Mouse (Mus musculus): ENCODE measurements around the gene Rpl36al. TPM values are rescaled to one million over a fixed set of nuclear protein-coding genes. Genes with fewer than 3 reads are reported as not detected.
"Not testable (repeated sequence)": the region's sequence is repeated elsewhere in the genome, so short reads cannot be mapped to it uniquely, and the experiment has no call there.

The Rpl36al gene
- polyA plus RNA-seq, 1 experiment from 2014 or later = 542 TPM

DNA sequence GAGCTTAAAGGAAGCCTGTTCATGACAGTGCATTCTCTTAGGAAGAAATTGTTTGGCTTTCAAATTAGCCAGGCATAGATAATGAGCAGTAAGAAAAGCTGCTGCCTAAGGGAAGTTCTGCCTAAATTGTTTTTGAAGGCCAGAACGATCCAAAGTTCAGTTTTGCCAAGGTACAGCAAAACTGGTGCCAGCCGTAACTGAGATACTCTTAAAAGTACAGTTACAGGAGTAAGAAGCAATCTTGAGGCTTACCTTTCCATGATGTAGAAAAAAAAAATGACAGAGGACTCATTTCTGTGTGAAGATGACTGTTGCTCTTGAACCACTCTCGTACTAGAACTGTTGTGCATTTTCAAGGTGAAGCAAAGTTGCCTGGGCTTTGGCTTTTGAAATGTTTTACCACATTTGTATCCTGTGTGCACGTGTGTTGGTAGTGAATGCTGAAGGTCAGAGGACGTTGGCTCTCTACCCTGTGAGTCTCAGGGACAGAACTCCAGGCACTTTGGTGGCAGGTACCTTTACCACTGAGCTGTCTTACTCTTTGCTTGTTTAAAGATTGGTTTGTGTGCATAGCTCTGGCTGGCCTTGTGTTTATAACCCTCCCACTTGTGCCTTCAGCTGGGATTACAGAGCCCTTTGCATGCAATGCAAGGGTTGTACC lies 3.1 kb upstream of the Rpl36al start:
- WGBS = 80% methylated on average over 5 of the region's 5 CpGs
- no peak for DNase-seq (ENCODE audit: low spot score)
- peaks cover 53% of the 10 kb centered on the region for H3K36me3 ChIP-seq
- H3K27ac ChIP-seq (replicated peaks) = no peak overlapping the region
- H3K27me3 ChIP-seq (ENCODE audit: low read depth, poor library complexity, severe bottlenecking) = no peaks in the 10 kb centered on the region
- peaks cover 33% of the 10 kb centered on the region for H3K4me1 ChIP-seq
- no peaks in the 10 kb centered on the region; the same call in 1 of the 2 replicates for H3K9me3 ChIP-seq (replicated peaks)
- H3K4me3 ChIP-seq = no peak overlapping the region

GRCm38 (mm10) chr12:69185371-69185770 lies 1.5 kb upstream of the Rpl36al start:
- Histone ChIP-seq H3K4me1 (peaks cover 33% of the 10 kb centered on the region), H3K4me3 (peak overlapping the region; percentile 87), H3K27me3 (ENCODE audit: low read depth, poor library complexity, severe bottlenecking) (no peaks in the 10 kb centered on the region), H3K36me3 (peaks cover 50% of the 10 kb centered on the region), H3K9me3 (replicated peaks) (no peaks in the 10 kb centered on the region), H3K27ac (replicated peaks) (peak overlapping the region; percentile 94; the same call in 1 of the 2 replicates)
- DNase-seq (ENCODE audit: low spot score) = no peak
- 87% methylated on average over 7 of the region's 7 CpGs for WGBS

- H3K4me3 ChIP-seq = peak overlapping the region; percentile 87
- DNase-seq (ENCODE audit: low spot score) = peak; percentile 69
- WGBS = 3% methylated on average over 86 of the region's 86 CpGs
- H3K27ac ChIP-seq (replicated peaks) = peak overlapping the region; percentile 94
- peaks cover 33% of the 10 kb centered on the region for H3K4me1 ChIP-seq
- H3K9me3 ChIP-seq (replicated peaks) = no peaks in the 10 kb centered on the region
- H3K27me3 ChIP-seq (ENCODE audit: low read depth, poor library complexity, severe bottlenecking) = no peaks in the 10 kb centered on the region
- H3K36me3 ChIP-seq = peaks cover 45% of the 10 kb centered on the region
Measured at GRCm38 (mm10) chr12:69184342-69185295, 736 bp upstream of the Rpl36al start.

DNA sequence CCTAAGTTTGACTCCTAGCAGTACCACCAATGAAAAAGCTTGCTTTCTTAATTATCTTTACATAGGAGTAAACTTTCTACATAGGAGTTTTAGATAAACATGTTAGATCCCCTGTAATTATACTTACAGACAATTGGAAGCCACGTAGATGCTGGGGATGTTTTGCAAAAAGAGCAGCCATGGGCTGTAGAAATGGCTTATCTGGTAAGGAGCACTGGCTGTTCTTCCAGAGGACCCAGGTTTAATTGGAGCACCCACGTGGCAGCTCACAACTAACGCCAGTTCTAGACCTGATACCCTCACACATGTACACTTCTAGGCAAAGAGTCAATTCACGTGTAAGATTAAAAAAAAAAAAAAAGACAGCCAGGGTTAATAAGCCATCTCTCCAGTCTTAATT lies 2.1 kb downstream of the Rpl36al start:
- H3K36me3 ChIP-seq = peaks cover 49% of the 10 kb centered on the region
- H3K27ac ChIP-seq (replicated peaks) = no peak overlapping the region
- 93% methylated on average over 4 of the region's 4 CpGs for WGBS

GRCm38 (mm10) chr12:69179371-69179770 lies 4.5 kb downstream of the Rpl36al start:
- WGBS = 82% methylated on average over 12 of the region's 12 CpGs
- no peaks in the 10 kb centered on the region for H3K27me3 ChIP-seq (ENCODE audit: low read depth, poor library complexity, severe bottlenecking)
- H3K4me3 ChIP-seq = no peak overlapping the region
- peaks cover 5% of the 10 kb centered on the region for H3K4me1 ChIP-seq
- no peaks in the 10 kb centered on the region for H3K9me3 ChIP-seq (replicated peaks)
- no peak overlapping the region for H3K27ac ChIP-seq (replicated peaks)
- peaks cover 72% of the 10 kb centered on the region for H3K36me3 ChIP-seq
- no peak for DNase-seq (ENCODE audit: low spot score)

More for the DNA sequence above, 2.1 kb downstream of the Rpl36al start:
- peaks cover 27% of the 10 kb centered on the region for H3K4me1 ChIP-seq
- no peak overlapping the region for H3K4me3 ChIP-seq
- no peak for DNase-seq (ENCODE audit: low spot score)
- H3K9me3 ChIP-seq (replicated peaks) = no peaks in the 10 kb centered on the region
- no peaks in the 10 kb centered on the region for H3K27me3 ChIP-seq (ENCODE audit: low read depth, poor library complexity, severe bottlenecking)

GRCm38 (mm10) chr12:69177526-69177925 lies 6.4 kb downstream of the Rpl36al start:
- H3K36me3 ChIP-seq = peaks cover 90% of the 10 kb centered on the region
- H3K27ac ChIP-seq (replicated peaks) = no peak overlapping the region
- no peaks in the 10 kb centered on the region for H3K27me3 ChIP-seq (ENCODE audit: low read depth, poor library complexity, severe bottlenecking)
- DNase-seq (ENCODE audit: low spot score) = no peak
- H3K4me3 ChIP-seq = no peak overlapping the region
- no peaks in the 10 kb centered on the region for H3K9me3 ChIP-seq (replicated peaks)
- 87% methylated on average over 3 of the region's 3 CpGs for WGBS
- no peaks in the 10 kb centered on the region for H3K4me1 ChIP-seq

- WGBS = 95% methylated on average over 3 of the region's 3 CpGs
- Histone ChIP-seq H3K4me3 (no peak overlapping the region), H3K9me3 (replicated peaks) (no peaks in the 10 kb centered on the region)
Measured at GRCm38 (mm10) chr12:69175975-69176374, 7.9 kb downstream of the Rpl36al start.

GRCm38 (mm10) chr12:69171307-69171706 lies 12.6 kb downstream of the Rpl36al start:
- Histone ChIP-seq H3K4me3 (no peak overlapping the region), H3K27ac (replicated peaks) (no peak overlapping the region), H3K27me3 (ENCODE audit: low read depth, poor library complexity, severe bottlenecking) (no peaks in the 10 kb centered on the region), H3K9me3 (replicated peaks) (no peaks in the 10 kb centered on the region), H3K36me3 (peaks cover 45% of the 10 kb centered on the region), H3K4me1 (peaks cover 22% of the 10 kb centered on the region)
- WGBS = 94% methylated on average over 2 of the region's 2 CpGs
- no peak for DNase-seq (ENCODE audit: low spot score)

More at GRCm38 (mm10) chr12:69175975-69176374, 7.9 kb downstream of the Rpl36al start:
- Histone ChIP-seq H3K27me3 (ENCODE audit: low read depth, poor library complexity, severe bottlenecking) (no peaks in the 10 kb centered on the region), H3K4me1 (no peaks in the 10 kb centered on the region), H3K27ac (replicated peaks) (no peak overlapping the region), H3K36me3 (peaks cover 82% of the 10 kb centered on the region)
- no peak for DNase-seq (ENCODE audit: low spot score)

DNA sequence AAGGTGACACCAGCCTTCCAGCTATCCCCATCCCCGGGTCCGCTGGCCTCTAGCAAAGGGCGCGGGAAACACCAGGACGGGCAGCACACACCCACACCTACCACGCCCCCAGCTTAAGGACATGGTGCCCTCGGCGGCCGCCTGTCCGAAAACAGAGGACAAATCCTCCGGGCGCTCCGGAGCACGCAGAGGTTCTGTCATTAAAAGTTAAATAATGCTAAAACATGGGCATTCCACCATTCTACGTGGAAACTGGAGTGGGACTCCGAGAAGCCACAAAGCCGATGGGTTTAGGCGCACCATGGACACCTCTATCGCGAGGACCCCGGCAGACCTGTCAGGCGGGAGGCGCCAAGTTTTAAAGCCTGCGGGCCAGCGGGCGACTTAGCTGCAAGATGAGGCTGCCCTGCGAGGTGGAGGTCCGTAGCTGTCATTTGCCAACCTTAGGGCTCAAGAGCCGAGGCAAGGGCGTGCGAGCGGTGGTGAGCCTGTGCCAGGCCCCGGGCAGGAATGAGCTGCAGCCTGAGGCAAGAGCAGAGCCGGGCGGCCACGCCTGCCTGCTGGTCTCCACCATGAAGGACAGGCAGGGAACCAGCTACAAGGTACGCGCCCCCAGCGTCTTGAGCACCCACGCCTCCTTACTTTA lies 15.3 kb downstream of the Rpl36al start, which contains the start of gene Lrr1:
TSS of gene Lrr1 (plus strand) at position 354 of the 646 bp plus-strand sequence.
- H3K4me3 ChIP-seq = peak within 1 kb of the TSS; percentile 93
- WGBS = under 1% methylated on average over 40 of the region's 40 CpGs
- peaks cover 18% of the 10 kb centered on the region for H3K36me3 ChIP-seq
- H3K27ac ChIP-seq (replicated peaks) = peak within 1 kb of the TSS; percentile 99
- H3K4me1 ChIP-seq = peaks cover 22% of the 10 kb centered on the region
- DNase-seq (ENCODE audit: low spot score) = peak; percentile 87
- H3K9me3 ChIP-seq (replicated peaks) = no peaks in the 10 kb centered on the region
- H3K27me3 ChIP-seq (ENCODE audit: low read depth, poor library complexity, severe bottlenecking) = no peaks in the 10 kb centered on the region

DNA sequence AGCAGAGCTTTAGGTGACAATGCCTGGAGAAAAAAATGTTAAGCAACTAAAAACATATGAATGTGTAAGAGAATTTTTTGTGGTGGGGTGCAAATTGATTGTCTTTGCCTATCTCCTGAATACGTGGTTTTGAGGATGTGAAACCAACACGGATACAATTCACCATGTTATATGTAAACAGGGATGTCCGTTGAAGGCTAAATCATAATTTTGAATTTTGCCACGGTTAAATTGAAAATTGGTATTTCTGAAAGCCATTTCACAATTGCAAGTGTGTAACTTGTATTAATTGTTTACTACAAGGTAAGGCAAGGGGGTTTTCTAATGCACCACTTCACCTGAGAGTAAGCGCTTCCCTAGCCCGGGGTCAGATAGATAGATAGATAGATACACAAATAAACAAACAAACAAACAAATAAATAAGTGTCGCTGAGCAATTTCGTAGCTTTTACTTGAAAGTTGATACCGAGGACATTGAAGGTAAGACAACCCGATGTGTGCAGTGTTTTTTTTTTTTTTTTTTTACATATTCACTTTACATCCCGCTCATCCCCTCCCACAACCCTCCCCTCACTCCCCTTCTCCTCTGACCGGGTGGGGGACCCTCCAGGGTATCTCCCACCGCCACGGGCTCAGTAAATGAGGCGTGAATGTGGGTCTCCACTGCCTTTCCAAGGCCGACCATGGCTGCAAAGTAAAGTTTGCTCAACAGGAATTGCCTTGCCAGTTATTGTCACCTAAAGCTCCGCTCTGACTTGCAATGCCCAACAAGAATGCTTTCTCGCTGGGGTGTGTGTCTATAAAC lies 16.0 kb downstream of the Rpl36al start:
- H3K27ac ChIP-seq (replicated peaks) = peak overlapping the region; percentile 99
- peak overlapping the region; percentile 93 for H3K4me3 ChIP-seq
- WGBS = 7% methylated on average over 18 of the region's 18 CpGs
- H3K36me3 ChIP-seq = peaks cover 11% of the 10 kb centered on the region
- DNase-seq (ENCODE audit: low spot score) = no peak
- no peaks in the 10 kb centered on the region for H3K9me3 ChIP-seq (replicated peaks)
- no peaks in the 10 kb centered on the region for H3K27me3 ChIP-seq (ENCODE audit: low read depth, poor library complexity, severe bottlenecking)
- H3K4me1 ChIP-seq = peaks cover 22% of the 10 kb centered on the region

GRCm38 (mm10) chr12:69166861-69167581 lies 16.9 kb downstream of the Rpl36al start:
- not testable (repeated sequence) for DNase-seq (ENCODE audit: low spot score); H3K36me3 ChIP-seq; H3K4me3 ChIP-seq; H3K9me3 ChIP-seq (replicated peaks); H3K27me3 ChIP-seq (ENCODE audit: low read depth, poor library complexity, severe bottlenecking); H3K27ac ChIP-seq (replicated peaks)
- WGBS = 70% methylated on average over 8 of the region's 8 CpGs
- peaks cover 22% of the 10 kb centered on the region for H3K4me1 ChIP-seq
